Mouse (Mus musculus): ENCODE measurements around the gene Naa35. TPM values are rescaled to one million over a fixed set of nuclear protein-coding genes. Genes with fewer than 3 reads are reported as not detected.

Naa35 gene
- polyA plus RNA-seq, 1 experiment from 2014 or later, result 71.0 TPM

GRCm38 (mm10) chr13:59685236-59685635, 100.2 kb downstream of the Naa35 start:
- DNase-seq (ENCODE audit: low spot score), result no peak
- no peak for ATAC-seq (ENCODE audit: low read depth)
- no peak overlapping the region for H3K4me2 ChIP-seq (ENCODE audit: low read depth, low read length)
- no peaks in the 10 kb centered on the region for H3K4me1 ChIP-seq (ENCODE audit: control insufficient read depth, insufficient read depth, low read length)
- no peak overlapping the region for H3K9ac ChIP-seq (ENCODE audit: low read depth, low read length)
- no peak overlapping the region for H3K27ac ChIP-seq (replicated peaks; ENCODE audit: low read depth, low read length)
- H3K9me3 ChIP-seq (ENCODE audit: control insufficient read depth, low read length), result no peaks in the 10 kb centered on the region
- H3K4me3 ChIP-seq (ENCODE audit: low read depth, low read length), result no peak overlapping the region
- H3K27me3 ChIP-seq (replicated peaks; ENCODE audit: control insufficient read depth, insufficient read depth, low read length), result no peaks in the 10 kb centered on the region
- no peaks in the 10 kb centered on the region for H3K36me3 ChIP-seq (ENCODE audit: control insufficient read depth, insufficient read depth, low read length)
- 80% methylated on average over 3 of the region's 3 CpGs for WGBS

Other genes with a start within 250 kb of the Naa35 start
- gene Agtpbp1, start within 50 bp of the Naa35 start, polyA plus RNA-seq (2014; fragmentation: Nextera tagmentation; extraction: Ambion mirVana), result 24.0 and 25.2 TPM in 2 replicates
- 42.3 and 48.4 TPM in 2 replicates for gene Golm1, start 90.6 kb downstream of the Naa35 start, polyA plus RNA-seq (2014; fragmentation: Nextera tagmentation; extraction: Ambion mirVana)
- not detected in 2 replicates for gene 4921517D22Rik, start 108.8 kb downstream of the Naa35 start, polyA plus RNA-seq (2014; fragmentation: Nextera tagmentation; extraction: Ambion mirVana)
- gene Spata31d1a, start 125.1 kb downstream of the Naa35 start, polyA plus RNA-seq (2014; fragmentation: Nextera tagmentation; extraction: Ambion mirVana), result 0.22 TPM in 1 of 2 replicates, not detected in the other
- gene Spata31d1b, start 127.0 kb downstream of the Naa35 start, polyA plus RNA-seq (2014; fragmentation: Nextera tagmentation; extraction: Ambion mirVana), result 0.04 and 0.06 TPM in 2 replicates
- gene Spata31d1d, start 146.5 kb downstream of the Naa35 start, polyA plus RNA-seq (2014; fragmentation: Nextera tagmentation; extraction: Ambion mirVana), result not detected in 2 replicates
- not detected in 2 replicates for gene 1700014D04Rik, start 161.5 kb downstream of the Naa35 start, polyA plus RNA-seq (2014; fragmentation: Nextera tagmentation; extraction: Ambion mirVana)
- gene Isca1, start 184.6 kb downstream of the Naa35 start, polyA plus RNA-seq (2014; fragmentation: Nextera tagmentation; extraction: Ambion mirVana), result 140 and 147 TPM in 2 replicates
- not detected in 2 replicates for gene Gm49354, start 197.0 kb downstream of the Naa35 start, polyA plus RNA-seq (2014; fragmentation: Nextera tagmentation; extraction: Ambion mirVana)
- gene Tut7, start 237.9 kb downstream of the Naa35 start, polyA plus RNA-seq (2014; fragmentation: Nextera tagmentation; extraction: Ambion mirVana), result 41.6 and 43.5 TPM in 2 replicates